Mouse (Mus musculus): ENCODE measurements around the gene Slc35e3. TPM values are rescaled to one million over a fixed set of nuclear protein-coding genes. Genes with fewer than 3 reads are reported as not detected.

The Slc35e3 gene
- polyA plus RNA-seq, 1 experiment from 2014 or later, result 12.5 TPM

DNA sequence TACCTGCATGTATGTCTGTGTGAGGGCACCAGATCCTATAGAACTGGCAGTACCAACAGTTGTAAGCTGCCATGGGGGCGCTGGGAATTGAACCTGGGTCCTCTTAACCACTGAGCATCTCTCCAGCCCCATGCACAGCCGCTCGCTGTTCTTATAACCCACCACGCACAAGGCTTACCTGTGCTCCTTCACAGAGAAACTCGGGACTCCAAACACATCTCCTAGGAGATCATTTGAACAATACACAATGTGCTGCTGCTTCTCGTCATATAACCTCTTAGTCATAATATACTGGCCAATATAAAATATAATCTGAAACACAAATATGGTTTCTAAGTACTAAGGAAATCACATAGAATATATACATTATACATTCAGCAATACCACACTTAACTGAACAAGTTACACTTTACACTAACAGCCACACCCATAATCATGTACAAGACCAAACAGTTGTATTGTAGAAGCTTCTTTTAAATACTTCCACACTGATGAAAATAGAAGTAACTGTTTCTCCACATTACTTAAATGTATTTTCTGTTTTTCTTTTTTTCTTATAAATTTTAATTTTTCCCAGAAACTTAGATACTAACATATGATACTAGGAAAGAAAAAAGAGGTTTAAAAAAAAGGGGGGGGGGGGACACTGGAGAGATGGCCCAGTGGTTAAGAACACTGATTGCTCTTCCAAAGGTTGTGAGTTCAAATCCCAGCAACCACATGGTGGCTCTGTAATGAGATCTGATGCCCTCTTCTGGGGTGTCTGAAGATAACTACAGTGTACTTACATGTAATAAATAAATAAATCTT lies 43.9 kb downstream of the Slc35e3 start:
- Histone ChIP-seq H3K4me3 (ENCODE audit: low read length) (no peak overlapping the region), H3K27ac (ENCODE audit: low read depth, low read length) (no peak overlapping the region), H3K4me2 (replicated peaks; ENCODE audit: low read depth, low read length) (no peak overlapping the region), H3K4me1 (ENCODE audit: control insufficient read depth, insufficient read depth, low read length) (no peaks in the 10 kb centered on the region), H3K9ac (ENCODE audit: low read depth, low read length) (no peak overlapping the region), H3K9me3 (ENCODE audit: control insufficient read depth, low read length) (no peaks in the 10 kb centered on the region), H3K27me3 (ENCODE audit: control insufficient read depth, insufficient read depth, low read length) (no peaks in the 10 kb centered on the region), H3K36me3 (ENCODE audit: control insufficient read depth, insufficient read depth, low read length) (peaks cover 90% of the 10 kb centered on the region)
- ATAC-seq (ENCODE audit: low FRiP score, low TSS enrichment), result no peak
- WGBS, result 96% methylated on average over 6 of the region's 6 CpGs

DNA sequence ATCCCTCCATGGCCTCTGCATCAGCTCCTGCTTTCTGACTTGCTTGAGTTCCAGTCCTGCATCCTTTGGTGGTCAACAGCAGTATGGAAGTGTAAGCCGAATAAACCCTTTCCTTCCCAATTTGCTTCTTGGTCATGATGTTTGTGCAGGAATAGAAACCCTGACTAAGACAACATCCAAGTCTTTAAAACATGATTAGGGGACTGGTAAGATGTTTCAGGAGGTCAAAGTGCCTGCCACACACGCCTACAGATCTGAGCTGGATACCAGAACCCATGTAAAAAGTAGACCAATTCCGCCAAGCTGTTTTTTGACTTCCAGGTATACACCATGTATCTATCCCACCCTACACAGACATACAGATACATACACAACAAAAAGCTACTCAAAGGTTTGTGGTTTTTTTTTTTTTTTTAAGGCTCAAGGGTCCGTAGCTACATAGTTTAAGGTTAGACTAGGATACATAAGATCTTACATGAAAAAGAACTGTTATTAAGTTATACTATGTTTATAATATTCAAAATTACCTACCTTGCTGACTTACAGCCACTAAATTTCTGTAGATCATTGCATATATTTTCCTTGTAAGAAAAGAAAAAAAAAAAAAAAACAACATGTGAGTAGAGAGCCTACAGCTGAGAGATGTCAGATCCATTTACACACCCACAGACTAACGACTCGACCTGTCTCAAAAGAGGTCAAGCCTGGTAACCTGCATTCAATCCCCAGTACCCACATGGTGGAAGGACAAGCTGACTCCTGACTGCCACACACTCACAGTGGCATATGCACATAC lies 44.9 kb downstream of the Slc35e3 start:
- no peak for ATAC-seq (ENCODE audit: low FRiP score, low TSS enrichment)
- H3K27ac ChIP-seq (ENCODE audit: low read depth, low read length), result no peak overlapping the region
- no peak overlapping the region for H3K4me3 ChIP-seq (ENCODE audit: low read length)
- WGBS, result 75% methylated on average over 6 of the region's 6 CpGs
- H3K27me3 ChIP-seq (ENCODE audit: control insufficient read depth, insufficient read depth, low read length), result no peaks in the 10 kb centered on the region
- H3K9me3 ChIP-seq (ENCODE audit: control insufficient read depth, low read length), result no peaks in the 10 kb centered on the region
- peaks cover 92% of the 10 kb centered on the region for H3K36me3 ChIP-seq (ENCODE audit: control insufficient read depth, insufficient read depth, low read length)
- no peaks in the 10 kb centered on the region for H3K4me1 ChIP-seq (ENCODE audit: control insufficient read depth, insufficient read depth, low read length)
- no peak overlapping the region for H3K9ac ChIP-seq (ENCODE audit: low read depth, low read length)
- no peak overlapping the region for H3K4me2 ChIP-seq (replicated peaks; ENCODE audit: low read depth, low read length)

DNA sequence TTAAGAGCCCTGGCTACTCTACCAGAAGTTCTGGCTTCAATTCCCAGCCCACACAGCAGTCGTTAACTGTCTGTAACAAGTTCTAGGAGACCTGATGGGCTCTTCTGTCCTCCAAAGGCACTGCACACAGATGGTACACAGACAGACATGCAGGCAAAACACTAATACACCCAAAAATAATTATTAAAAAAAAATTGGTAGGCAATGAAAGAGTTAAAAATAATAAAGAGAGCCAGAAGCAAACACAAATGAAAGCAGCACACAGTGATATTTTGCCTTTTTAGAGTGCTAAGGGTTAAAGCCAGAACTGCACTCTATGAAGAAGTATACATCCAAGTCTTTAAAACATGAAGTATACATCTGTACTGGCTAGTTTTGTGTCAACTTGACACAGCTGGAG lies 45.7 kb downstream of the Slc35e3 start:
- 89% methylated on average over 1 of the region's 1 CpGs for WGBS
- peaks cover 94% of the 10 kb centered on the region for H3K36me3 ChIP-seq (ENCODE audit: control insufficient read depth, insufficient read depth, low read length)
- no peak for ATAC-seq (ENCODE audit: low FRiP score, low TSS enrichment)
- H3K4me1 ChIP-seq (ENCODE audit: control insufficient read depth, insufficient read depth, low read length), result no peaks in the 10 kb centered on the region
- no peak overlapping the region for H3K4me2 ChIP-seq (replicated peaks; ENCODE audit: low read depth, low read length)
- H3K27me3 ChIP-seq (ENCODE audit: control insufficient read depth, insufficient read depth, low read length), result no peaks in the 10 kb centered on the region
- no peak overlapping the region for H3K9ac ChIP-seq (ENCODE audit: low read depth, low read length)
- no peak overlapping the region for H3K4me3 ChIP-seq (ENCODE audit: low read length)
- no peak overlapping the region for H3K27ac ChIP-seq (ENCODE audit: low read depth, low read length)
- no peaks in the 10 kb centered on the region for H3K9me3 ChIP-seq (ENCODE audit: control insufficient read depth, low read length)

DNA sequence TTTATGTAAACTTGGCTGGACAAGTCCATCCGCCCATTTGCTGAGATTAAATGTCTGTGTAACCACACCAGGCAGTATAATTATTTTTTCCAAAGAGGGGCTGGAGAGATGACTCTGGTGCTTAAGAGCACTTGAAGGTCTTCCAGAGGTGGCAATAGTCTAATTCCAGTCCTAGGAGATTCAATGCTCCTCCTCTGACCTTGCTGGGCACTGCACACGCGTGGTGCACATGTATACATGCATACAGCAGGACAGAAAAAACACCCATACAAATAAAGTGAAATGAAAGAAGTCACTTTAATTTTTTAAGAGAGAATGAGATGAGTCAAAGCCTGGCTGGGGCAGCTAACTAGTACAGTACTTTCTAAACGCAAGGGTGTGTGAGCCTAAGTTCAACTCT lies 46.3 kb downstream of the Slc35e3 start:
- H3K27ac ChIP-seq (ENCODE audit: low read depth, low read length), result no peak overlapping the region
- no peak for ATAC-seq (ENCODE audit: low FRiP score, low TSS enrichment)
- H3K27me3 ChIP-seq (ENCODE audit: control insufficient read depth, insufficient read depth, low read length), result no peaks in the 10 kb centered on the region
- no peak overlapping the region for H3K9ac ChIP-seq (ENCODE audit: low read depth, low read length)
- no peak overlapping the region for H3K4me3 ChIP-seq (ENCODE audit: low read length)
- H3K4me2 ChIP-seq (replicated peaks; ENCODE audit: low read depth, low read length), result no peak overlapping the region
- 93% methylated on average over 4 of the region's 4 CpGs for WGBS
- H3K4me1 ChIP-seq (ENCODE audit: control insufficient read depth, insufficient read depth, low read length), result no peaks in the 10 kb centered on the region
- H3K36me3 ChIP-seq (ENCODE audit: control insufficient read depth, insufficient read depth, low read length), result peaks cover 94% of the 10 kb centered on the region
- no peaks in the 10 kb centered on the region for H3K9me3 ChIP-seq (ENCODE audit: control insufficient read depth, low read length)

DNA sequence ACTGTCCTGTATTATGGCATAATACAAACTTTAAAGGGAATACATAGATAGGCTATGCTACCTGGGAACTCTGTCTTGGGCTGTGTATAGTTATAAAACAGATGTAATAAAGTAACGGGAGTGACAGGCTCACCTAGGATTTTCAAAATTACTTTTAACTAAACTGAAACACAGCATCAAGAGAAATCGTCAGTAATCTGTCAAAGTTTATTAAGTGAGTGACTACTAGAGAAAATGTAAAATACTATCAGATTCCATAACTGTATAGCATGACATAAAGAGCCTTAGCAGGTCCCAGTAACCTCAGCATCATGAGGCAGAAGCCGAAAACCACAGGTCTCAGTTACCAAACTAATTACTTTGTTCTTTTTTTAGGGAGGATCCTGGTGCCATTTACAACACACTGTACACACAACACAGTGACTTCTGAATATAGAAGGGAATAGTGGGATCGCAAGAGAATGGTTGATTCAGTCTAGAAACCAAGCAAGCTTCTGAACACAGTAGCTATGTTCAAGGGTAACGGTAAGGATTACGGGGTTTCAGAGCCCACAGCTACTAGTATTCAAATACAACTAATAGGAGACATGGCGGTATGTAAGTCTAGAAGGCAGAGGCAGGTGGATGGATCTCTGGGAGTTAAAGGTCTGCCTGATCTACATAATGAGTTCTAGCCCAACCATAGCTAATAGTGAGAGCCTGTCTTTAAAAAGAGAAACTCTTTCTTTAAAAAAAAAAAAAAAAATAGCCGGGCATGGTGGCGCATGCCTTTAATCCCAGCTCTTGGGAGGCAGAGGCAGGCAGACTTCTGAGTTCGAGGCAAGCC lies 47.6 kb downstream of the Slc35e3 start:
- H3K4me3 ChIP-seq (ENCODE audit: low read length), result no peak overlapping the region
- H3K4me2 ChIP-seq (replicated peaks; ENCODE audit: low read depth, low read length), result no peak overlapping the region
- 96% methylated on average over 10 of the region's 10 CpGs for WGBS
- H3K36me3 ChIP-seq (ENCODE audit: control insufficient read depth, insufficient read depth, low read length), result peaks cover 93% of the 10 kb centered on the region
- H3K27ac ChIP-seq (ENCODE audit: low read depth, low read length), result no peak overlapping the region
- no peak overlapping the region for H3K9ac ChIP-seq (ENCODE audit: low read depth, low read length)
- H3K27me3 ChIP-seq (ENCODE audit: control insufficient read depth, insufficient read depth, low read length), result no peaks in the 10 kb centered on the region
- H3K9me3 ChIP-seq (ENCODE audit: control insufficient read depth, low read length), result no peaks in the 10 kb centered on the region
- no peaks in the 10 kb centered on the region for H3K4me1 ChIP-seq (ENCODE audit: control insufficient read depth, insufficient read depth, low read length)
- ATAC-seq (ENCODE audit: low FRiP score, low TSS enrichment), result no peak

DNA sequence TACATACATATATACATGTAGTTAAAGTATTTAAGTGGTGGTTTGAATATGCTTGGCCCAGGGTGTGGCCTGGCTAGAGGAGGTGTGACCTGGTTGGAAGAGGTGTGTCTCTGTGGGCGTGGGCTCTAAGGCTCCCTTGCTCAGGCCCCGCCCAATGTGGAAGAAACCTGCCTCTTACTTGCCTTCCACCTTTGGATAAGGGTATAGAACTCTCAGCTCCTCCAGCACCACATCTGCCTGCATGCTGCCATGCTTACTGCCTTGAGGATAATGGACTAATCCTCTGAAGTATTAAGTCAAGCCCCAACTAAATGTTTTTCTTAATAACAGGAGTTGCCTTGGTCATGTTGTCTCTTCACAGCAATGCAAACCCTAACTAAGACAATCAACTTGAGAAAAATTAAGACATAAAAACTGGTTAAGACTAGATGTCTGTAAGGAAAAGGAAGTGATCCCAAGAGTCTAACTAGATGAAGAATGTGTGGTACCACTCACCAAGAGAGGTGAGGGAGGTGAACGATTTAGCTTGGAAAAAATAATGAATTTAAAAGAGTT lies 48.5 kb downstream of the Slc35e3 start:
- Histone ChIP-seq H3K4me3 (ENCODE audit: low read length) (no peak overlapping the region), H3K27ac (ENCODE audit: low read depth, low read length) (no peak overlapping the region), H3K9ac (ENCODE audit: low read depth, low read length) (no peak overlapping the region), H3K4me2 (replicated peaks; ENCODE audit: low read depth, low read length) (no peak overlapping the region), H3K36me3 (ENCODE audit: control insufficient read depth, insufficient read depth, low read length) (peaks cover 92% of the 10 kb centered on the region), H3K27me3 (ENCODE audit: control insufficient read depth, insufficient read depth, low read length) (no peaks in the 10 kb centered on the region), H3K4me1 (ENCODE audit: control insufficient read depth, insufficient read depth, low read length) (no peaks in the 10 kb centered on the region), H3K9me3 (ENCODE audit: control insufficient read depth, low read length) (no peaks in the 10 kb centered on the region)
- ATAC-seq (ENCODE audit: low FRiP score, low TSS enrichment), result no peak
- WGBS, result 97% methylated on average over 3 of the region's 3 CpGs

DNA sequence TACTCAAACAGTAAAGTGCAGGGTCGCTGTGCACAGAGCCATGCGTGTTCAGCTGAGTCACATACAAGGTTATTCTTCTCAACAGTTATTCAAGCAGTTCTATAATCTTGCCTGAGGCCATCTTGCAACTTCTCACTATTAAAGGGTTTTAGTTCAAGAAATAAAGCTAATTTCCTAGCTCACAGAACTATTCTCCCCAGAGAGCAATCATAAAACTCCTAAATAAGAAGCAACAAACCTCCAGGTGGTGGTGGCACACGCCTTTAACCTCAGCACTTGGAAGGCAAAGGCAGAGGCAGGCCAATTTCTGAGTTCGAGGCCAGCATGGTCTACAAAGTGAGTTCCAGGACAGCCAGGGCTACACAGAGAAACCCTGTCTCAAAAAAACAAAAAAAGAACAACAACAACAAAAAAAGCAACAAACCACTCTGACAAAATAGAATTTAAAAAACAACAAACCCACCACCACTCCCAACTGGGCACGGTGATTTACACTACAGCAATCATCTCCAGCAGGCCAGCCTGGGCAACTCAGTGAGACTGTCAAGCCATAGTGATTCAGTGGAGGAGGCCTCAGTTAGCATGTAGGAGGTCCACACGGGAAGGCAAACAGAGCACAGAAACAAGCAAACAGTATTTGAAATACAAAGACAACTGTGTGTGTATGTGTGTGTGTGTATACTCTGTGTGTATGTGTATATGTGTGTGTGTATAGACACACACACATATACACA lies 49.2 kb downstream of the Slc35e3 start:
- H3K27ac ChIP-seq (ENCODE audit: low read depth, low read length), result no peak overlapping the region
- H3K9ac ChIP-seq (ENCODE audit: low read depth, low read length), result no peak overlapping the region
- no peaks in the 10 kb centered on the region for H3K9me3 ChIP-seq (ENCODE audit: control insufficient read depth, low read length)
- H3K4me3 ChIP-seq (ENCODE audit: low read length), result no peak overlapping the region
- no peaks in the 10 kb centered on the region for H3K4me1 ChIP-seq (ENCODE audit: control insufficient read depth, insufficient read depth, low read length)
- peaks cover 92% of the 10 kb centered on the region for H3K36me3 ChIP-seq (ENCODE audit: control insufficient read depth, insufficient read depth, low read length)
- ATAC-seq (ENCODE audit: low FRiP score, low TSS enrichment), result no peak
- 90% methylated on average over 6 of the region's 6 CpGs for WGBS
- no peaks in the 10 kb centered on the region for H3K27me3 ChIP-seq (ENCODE audit: control insufficient read depth, insufficient read depth, low read length)
- H3K4me2 ChIP-seq (replicated peaks; ENCODE audit: low read depth, low read length), result no peak overlapping the region

DNA sequence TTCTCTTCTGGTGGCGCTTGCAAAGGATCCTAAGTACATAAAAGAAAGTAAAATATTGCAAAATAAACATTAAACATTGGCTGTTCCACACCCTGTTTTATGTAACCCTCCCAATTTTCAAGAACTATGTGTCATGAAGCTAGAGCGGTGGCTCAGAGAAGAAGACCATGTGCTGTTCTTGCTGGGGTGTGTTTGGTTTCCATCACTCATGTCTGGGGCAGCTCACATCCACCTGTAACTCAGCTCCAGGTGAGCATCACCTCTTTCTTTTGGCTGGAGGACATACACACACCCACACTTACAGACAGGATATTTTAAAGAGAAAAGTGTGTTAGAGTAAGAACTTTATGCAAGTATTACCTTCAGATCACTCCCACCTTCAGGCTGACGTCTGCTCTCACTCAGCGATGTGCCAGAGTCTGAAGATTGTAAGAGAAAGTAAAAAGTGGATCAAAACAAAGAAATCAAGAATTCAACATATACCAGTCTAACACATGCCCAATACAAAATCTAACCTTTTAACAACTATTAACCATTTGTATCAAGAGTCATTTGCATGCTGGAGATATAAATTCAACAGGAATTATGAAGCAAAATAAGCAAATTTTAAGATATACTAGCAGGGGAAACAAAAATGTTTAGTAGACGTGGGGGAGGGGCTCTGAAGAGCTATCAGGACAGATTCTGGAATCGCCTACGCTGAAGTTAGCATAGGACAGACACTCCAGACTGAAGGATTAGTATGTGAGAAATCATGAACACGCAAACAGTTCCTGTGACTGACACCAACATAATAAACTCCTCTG lies 49.9 kb downstream of the Slc35e3 start:
- peaks cover 93% of the 10 kb centered on the region for H3K36me3 ChIP-seq (ENCODE audit: control insufficient read depth, insufficient read depth, low read length)
- H3K4me1 ChIP-seq (ENCODE audit: control insufficient read depth, insufficient read depth, low read length), result no peaks in the 10 kb centered on the region
- no peak for ATAC-seq (ENCODE audit: low FRiP score, low TSS enrichment)
- no peak overlapping the region for H3K27ac ChIP-seq (ENCODE audit: low read depth, low read length)
- no peak overlapping the region for H3K4me3 ChIP-seq (ENCODE audit: low read length)
- no peaks in the 10 kb centered on the region for H3K27me3 ChIP-seq (ENCODE audit: control insufficient read depth, insufficient read depth, low read length)
- H3K4me2 ChIP-seq (replicated peaks; ENCODE audit: low read depth, low read length), result no peak overlapping the region
- H3K9ac ChIP-seq (ENCODE audit: low read depth, low read length), result no peak overlapping the region
- WGBS, result 88% methylated on average over 8 of the region's 8 CpGs
- no peaks in the 10 kb centered on the region for H3K9me3 ChIP-seq (ENCODE audit: control insufficient read depth, low read length)

Data from kidney, embryonic 14.5 days (tissue).